Mouse (Mus musculus): ENCODE data around the gene 4930523C07Rik.

The 4930523C07Rik gene

DNA sequence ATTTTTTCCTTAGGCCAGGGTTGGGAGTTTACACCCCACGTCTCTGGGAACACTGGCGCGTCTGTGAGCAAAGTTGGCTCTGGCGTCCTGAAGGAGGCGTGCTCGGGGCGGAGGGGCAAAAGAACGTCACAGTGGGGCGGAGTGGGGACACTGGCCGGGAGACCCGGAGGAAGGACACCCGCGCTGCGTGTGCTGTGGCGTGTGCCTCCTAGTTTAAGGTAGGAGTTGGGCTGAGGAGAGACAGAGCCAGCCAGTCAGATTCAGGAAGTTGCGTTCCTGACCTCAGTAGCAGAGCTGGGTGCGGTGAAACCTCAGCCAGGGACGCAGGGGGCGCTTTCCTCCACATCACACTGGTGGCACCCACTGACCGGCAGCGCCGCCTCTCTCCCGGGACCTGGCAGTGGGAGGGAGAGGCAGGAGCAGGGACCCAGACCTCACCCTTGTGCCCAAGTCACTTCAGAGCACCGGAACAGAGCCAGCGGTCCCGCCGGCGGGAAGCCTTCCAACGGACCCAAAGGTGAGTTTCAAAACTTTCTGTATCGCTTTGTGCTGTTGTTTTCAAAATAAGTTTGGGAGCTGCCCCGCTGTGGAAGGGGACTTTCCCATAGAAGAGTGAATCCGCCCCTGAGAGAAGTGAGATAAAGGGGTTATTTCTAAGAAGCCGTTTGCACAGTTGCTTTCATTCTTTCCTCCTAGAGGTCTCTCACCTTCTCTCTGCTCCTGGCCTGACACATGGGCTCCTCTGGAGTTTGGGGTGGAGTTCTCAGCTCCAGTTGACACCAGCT lies at the start of gene 4930523C07Rik:
Gene 4930523C07Rik (plus strand): TSS at position 146 of the 785 bp plus-strand sequence.
- DNase-seq, result peak; percentile 33 to 54

DNA sequence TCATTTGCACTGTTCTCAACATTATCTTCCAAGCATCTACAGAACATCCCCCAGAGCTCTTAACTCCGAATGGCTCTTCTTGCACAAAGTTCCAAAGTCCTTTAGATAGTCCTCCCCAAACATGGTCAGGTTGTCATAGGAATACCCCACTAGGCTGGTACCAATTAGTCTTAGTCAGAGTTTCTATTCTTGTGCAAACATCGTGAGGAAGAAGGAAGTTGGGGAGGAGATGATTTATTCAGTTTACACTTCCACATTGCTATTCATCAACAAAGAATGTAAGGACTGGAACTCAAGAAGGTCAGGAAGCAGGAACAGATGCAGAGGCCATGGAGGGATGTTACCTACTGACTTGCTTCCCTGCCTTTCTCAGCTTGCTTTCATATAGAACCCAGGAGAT lies 46.9 kb upstream of the 4930523C07Rik start:
- DNase-seq, result no peak

DNA sequence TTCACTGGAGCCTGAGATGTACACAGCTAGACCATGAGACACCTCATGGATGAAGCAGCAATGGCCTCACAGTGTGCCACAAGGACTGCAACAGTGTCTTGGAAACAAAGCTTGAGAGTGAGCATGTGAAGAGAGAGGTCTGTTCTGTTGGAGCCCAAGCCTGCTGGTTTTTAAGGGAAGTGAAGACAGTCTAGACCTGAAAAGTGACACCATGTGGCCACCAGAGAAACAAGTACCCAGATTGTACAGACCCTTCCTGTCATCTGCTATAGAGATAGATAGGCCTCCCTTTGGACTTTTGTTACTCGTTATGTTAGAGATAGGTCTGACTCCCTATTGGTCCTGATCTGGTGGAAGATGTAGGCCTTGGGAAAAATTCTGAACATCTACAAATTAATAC lies 45.8 kb upstream of the 4930523C07Rik start:
- no peak for DNase-seq

DNA sequence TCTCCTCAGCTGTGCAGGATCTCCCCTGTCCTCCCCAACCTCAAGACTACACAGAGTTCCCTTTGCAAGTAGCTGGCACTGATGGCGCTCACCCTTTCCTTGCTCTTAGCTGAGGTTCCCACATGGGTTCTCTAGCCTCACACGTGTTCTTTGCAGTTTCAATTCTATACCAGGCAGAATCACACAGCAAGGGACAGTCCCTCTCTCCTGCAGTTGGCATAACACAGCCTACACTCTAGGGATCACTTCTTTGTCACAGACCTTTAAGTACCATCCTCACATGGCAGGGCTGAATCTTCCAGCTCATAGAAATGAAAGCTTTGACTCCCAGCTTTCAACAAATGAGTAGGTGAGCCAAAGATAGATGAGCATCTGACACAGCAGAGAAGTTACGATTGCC lies 45.0 kb upstream of the 4930523C07Rik start:
- DNase-seq, result no peak

DNA sequence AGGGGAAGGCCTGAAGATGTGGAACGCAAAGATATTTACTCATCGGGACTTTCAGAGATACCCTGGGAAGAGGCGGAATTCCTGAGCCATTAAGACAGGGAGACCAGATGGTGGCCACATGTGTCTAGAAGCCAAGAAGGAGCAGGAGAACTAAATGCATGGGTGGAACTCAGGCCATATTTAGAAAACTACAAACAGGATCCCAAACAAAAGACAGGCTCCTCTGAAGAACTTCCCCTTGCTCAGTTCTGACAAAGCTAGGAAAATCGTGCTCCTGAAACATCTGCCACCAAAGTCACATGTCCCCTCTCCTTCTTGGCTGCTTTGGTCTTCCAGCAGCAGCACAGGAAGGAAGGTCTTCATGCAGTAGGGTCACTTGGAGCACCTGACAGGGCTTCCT lies 38.9 kb upstream of the 4930523C07Rik start:
- no peak for DNase-seq

DNA sequence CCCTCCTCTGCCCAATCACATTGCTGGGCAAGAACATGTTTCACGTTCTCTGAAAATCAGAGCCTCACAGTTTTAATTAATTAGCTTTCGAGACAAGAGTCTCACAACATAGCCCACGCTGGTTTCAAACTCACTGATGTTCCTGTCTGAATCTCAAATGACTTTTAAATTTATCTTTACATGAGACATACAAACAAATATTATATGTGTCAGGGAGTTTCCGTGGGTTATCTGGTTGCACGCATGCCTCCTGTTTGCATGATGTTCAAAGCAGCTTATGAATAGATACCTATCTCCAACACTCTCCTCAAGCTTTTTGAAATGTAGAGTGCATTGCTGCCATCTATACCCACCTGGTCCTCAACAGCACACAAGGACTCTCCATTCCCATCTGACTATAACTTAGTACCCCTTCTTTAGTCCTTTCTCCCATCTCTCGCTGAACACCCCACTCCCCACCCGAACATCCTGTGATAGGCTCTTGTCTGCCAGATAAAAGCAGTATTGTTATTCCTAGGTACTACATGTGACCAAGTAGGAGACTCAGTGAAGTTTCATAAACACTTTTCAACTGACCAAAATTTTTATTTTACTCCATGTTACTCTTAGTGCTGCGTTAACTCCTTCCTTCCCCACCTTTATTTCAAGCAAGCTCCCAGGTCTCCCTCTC lies 37.1 kb upstream of the 4930523C07Rik start:
- DNase-seq, result no peak

DNA sequence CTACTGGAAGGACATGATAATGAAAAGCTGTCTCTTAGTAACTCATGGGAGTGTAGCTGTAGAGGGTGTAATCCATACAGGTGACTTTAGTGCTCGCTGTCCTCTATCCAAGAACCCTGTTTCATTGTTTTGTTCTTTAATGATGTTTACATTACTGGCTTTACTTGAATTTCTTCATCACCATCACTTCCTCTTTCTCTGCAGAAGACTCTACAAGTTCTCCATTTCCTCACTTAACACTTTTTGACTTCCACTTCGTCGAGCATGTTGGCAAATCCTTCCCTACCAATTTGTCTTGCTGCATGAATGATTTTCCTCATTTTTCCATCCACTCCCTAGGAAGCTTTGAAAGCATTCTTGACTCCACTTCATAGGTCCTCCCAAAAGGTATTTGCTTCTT lies 31.1 kb upstream of the 4930523C07Rik start:
- DNase-seq, result no peak

DNA sequence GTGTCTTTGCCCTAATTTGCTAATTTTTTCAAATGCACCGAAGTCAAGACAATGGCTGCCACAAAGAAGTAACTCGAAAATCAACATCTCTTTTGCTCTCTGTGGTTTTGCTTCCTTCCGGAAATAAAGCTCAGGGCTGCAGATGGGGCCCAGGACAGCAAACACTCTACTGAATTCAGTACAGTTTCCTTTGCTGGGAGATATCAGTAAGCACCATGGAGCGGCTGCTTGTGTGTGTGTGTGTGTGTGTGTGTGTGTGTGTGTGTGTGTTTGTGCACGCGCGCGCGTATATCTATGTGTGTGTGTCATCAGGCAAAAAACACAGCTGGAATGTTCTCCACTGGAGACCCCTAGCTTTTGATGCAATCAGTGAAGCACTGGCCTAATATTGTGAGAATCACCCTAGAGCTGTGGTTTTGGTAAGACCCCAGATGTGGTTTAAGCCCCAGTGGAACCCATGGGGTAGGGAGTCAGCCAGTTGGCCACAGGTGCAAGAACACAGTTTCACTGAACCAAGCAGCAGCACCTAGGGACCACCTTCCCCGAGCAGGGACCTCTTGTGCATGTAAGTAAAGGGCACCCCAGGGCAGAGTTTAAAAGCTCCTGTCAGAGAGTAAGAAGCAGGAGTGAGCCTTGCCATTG lies 19.7 kb upstream of the 4930523C07Rik start:
- no peak for DNase-seq

DNA sequence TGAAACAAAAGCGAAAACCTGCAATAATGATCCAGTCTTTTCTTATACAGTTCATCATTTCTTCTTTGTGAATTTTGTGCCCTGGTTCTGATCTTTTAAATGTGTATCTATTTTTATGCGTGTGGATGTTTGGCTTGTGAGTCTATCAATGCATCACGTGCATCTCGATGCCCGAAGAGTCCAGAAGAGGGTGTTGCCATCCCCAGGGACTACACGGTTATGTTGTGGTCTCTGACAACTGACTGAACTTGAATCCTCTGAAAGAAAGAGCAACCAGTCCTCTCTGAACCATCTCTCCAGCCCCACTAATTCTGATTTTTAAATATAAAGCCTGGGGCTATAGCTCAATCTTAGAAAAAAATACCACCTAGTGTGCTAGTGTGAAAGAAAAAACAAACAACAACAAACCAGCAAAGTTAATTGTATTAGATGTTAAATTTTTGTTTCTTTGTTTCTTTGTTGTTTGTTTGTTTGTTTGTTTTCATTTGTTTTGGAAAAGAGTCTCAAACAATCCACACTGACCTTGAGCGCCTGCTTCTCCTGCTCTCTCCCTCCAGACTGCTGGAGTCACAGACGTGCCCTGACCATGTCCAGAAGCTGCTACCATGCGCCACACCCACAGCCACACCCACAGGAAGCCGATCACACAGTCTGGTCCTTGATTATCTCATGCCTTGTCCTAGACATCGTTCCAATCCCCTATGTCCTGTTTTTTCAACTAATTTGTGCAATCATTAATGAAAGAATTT lies 18.9 kb upstream of the 4930523C07Rik start:
- DNase-seq, result no peak

DNA sequence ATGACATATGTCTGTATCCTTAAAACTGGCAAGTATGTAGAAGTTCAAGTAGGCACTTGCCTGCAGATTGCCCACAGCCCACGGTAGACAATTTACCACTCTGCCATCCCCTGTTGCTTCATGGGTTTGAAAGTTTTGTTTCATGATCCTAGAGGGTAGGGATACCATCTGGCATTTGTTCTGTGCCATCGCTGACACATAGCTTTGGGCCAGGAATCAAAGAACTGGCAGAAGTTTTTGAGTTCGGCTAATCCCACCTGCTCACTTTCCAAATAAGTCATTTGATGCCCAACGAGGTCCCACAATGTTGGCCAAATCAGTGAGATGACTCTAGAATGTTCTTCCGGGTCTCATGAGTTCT lies 18.3 kb upstream of the 4930523C07Rik start:
- no peak for DNase-seq

DNA sequence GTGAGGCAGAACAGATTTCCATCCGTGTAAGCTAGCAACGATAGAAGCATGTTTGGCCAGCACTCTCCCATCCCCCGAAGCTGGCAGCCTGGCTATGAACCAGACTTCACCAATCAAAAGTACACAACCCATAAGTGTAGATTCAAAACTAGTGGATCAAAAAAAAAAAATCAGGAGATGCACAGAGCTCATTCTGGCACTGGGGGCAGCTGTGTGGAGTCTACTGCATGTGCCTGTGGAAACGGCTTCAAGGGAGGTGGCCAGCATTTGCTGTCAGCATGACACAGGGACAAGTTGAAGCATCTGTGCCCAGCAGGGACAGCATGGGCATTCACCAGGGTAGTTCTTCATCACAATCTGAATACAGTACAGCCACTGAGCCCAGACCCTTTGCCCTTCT lies 16.2 kb upstream of the 4930523C07Rik start:
- peak in 1 of 2 experiments; percentile 20 for DNase-seq

DNA sequence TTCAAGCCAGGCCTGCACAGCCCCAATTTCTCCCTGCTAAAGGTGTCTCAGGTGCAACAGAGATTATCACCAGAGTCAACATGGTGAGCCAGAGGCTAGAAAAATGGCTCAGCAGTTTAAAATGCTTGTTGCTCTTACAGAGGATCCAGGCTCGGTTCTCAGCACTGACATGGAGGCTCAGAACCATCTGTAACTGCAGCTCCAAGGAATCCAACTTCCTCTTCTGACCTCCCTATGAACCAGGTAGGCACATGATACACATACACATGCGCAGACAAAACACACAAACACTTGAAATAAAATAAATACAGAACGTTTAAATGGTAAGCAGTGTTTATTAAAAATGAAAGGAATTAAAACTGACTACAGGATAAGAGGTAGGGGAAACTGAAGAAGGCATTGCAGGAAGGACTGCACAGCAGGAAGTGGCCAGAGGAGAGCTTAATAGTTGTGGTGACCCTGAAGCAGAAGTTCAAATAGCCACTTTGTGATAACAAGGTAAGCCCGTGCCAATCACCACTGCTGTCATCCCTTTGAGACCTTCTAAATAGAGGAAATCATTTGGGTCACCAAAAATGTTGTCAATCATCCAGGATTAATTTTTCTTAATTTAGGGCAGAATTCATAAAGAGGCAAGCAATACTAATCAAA lies 10.1 kb upstream of the 4930523C07Rik start:
- DNase-seq, result no peak

DNA sequence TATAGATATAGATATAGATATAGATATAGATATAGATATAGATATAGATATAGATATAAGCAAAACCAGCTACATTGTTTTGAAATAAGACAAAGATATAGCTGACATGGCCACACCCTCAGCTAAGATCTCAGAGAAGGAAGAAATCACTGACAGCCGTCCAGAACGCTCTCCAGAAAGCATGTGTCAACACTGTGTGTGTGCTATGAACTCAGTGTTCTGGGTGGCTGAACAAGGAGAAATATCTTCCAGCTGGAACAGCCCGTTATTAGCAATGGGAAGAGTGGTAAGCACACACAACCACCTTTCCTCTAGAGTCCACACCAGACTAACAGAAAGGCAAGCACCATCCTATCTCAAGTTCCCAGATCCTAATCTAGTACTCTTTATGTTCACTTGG lies 8.6 kb upstream of the 4930523C07Rik start:
- DNase-seq, result no peak

DNA sequence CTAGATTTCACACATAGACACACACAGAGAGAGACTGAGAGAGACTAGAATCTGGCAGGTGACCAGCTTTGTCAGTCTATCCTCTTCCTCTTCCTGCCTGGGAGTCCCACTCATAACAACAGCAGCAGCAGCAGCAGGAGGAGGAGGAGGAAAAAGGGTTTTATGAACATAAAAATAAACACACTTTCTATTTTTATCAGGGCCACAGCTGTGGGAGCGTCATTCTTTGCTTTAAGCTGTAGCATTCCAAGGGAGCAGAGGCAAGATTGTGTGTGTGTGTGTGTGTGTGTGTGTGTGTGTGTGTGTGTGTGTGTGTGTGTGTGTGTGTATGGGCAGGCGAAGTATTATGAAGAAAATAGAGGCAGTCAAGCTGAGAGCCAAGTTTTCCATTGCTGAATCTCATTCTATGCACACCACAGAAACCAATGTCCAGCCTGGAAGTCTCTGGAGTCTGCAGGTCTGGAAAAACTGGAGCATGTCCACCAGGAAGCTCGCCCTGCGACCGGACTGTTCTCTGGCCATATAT lies 7.1 kb upstream of the 4930523C07Rik start:
- DNase-seq, result no peak

DNA sequence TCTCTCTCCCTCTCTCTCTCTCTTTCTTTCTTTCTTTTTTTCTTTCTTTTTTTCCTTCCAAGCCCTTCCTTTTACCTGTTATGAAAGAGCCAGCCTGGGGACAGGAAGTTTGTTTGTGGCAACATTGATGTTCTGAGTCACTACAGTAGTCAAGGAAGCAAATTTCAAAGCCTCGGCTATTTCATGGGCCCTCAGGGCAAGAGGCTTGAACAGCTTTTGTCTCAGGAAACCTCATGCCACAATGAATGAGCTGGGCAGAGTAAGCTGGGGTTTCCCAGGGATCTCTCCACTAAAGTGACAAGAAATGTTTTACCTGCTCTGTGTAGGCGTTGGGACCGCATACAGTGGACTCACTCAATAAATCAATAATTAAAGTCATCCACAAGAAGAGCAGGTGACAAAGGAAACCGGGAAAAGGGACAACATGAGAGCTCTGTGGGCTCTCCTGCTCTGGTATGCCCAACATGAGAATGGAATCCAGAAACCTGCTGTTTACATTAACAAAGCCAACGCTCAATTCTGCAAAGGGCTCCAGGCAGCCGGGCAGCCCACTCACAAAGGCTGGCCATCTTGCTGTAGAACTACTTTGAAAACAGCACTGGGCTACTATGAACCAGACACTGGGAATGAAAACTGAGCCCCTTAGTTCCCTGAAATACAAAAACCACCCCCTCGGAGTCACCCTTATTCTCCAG lies 4.1 kb upstream of the 4930523C07Rik start:
- peak; percentile 33 to 36 for DNase-seq

DNA sequence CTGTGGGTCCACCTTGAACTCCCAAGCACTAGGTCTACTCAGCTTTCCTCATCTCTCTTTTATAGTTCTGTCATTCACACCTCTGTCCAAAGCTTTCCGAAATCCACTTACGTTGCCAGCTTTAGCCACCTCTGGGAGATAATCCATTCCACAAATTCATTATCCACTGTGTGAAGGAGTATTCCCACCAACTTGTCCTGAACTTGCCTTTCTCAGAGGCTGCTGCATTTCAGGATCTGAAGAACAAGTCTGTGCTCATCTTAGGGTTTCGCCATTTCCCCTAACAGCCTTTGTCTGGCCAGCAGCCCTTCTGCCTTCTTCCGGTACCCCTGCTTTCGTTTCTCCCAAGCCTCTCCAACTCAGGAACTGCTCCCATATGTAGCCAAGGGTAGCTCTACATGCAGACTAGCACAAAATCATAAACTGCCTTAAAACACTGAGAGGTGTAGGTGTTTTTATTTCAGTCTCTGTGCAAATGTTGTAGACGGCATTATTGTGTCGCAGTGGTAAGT lies 2.9 kb upstream of the 4930523C07Rik start:
- DNase-seq, result no peak

DNA sequence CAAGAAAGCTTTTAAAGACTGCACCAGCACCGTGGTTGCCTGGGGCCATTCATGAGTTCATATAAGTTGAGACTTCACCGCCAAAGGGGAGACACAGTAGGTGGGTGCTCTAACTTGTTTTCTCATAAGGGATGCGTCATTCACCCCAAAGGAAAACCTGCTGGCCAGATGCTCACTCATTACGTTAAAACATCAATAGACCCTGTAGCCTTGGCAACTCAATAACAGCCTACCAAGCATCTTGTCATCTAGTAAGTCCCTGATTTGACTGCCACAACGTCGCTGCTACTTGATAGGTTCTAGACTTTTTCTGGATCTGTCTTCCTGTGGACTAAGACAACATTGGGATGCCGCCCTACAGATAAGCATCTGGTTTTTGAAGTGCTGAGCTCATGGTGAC lies 1.8 kb upstream of the 4930523C07Rik start:
- DNase-seq, result no peak

DNA sequence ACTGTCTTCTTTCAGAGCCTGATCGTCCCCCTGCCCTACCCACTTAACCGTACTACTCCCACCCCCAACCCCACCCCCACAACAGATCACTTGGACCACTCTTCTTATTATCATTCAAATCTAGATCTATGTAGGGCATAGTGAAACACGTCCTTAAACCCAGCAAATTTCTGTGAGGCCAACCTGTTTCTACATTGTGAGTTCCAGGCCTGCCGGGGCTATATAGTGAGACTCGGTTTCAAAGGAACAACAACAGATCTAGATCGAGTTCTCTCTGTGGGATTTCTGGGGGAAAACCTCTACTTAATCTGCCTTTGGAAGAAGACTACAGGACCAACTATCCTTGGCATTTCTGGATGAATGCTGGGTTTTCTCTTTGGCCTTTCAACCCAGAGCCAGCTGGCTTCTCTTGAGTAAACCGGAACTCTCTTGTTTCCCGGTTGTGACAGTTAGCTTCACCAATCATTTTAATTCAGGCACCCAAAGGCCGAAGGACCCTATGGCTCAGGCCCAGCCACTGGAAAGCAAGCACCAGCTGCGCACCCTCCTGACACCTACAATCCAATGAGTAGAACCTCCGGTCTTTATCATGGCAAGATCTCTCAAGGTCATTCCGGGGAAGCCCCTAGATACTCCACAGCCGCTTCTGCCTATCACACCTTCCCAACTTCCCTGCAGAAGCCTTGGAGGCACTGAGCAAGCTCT lies 759 bp upstream of the 4930523C07Rik start:
- no peak for DNase-seq

DNA sequence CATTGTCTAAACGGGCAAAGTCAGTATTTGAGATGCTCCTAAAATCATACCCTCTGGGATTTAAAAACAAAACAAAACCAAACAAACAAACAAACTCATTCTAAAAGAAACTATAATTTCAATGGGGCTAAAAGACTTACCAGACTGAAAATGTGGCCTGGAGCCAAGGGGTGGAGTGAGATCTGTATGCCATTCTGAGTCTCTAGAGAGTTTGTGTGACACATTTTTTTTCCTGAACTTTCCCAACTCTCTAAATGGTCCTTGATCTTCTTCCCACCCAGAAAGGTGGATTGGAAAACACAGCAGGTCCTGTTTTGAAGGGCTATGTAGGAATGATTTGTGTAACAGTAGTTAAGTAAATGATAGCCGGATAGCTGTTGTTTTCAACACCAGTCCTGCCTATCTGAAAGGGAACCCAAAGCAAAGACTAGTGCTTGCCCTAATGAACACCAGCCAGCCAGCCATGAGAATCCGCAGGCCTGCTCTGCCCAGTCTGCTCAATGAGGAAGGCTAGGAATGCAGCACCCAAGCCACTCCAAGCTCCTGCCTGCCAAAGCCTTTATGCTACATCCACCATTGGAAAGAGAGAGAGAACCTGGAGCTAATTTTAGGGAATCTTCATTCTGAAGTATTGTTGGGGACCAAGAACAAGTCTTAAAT lies 1.0 kb downstream of the 4930523C07Rik start:
- no peak for DNase-seq

DNA sequence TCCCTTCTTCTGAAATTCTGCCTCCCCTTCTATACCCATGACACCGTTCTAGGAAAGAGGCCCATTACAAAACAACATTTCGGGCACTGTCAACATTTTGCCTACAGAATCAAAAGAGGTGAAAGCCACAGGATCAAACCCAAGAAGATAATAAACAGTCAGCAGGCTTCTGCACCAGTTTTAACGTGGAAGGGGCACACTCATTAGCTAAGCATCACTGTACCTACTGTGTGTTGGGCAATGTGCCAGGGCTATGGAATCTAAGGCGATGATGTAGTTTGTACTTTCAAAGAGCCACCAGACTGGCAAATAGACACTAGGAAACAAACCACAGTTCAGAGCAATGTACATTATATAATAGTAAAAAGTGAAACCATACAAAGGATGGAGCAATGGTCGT lies 1.8 kb downstream of the 4930523C07Rik start:
- no peak for DNase-seq

Data from cerebellum, postnatal 25 days (tissue).